Mouse (Mus musculus) heart, adult 2 months (tissue): ENCODE measurements around the gene Lsm12.

Experiments
- CTCF ChIP-seq: fragments of 200-600 bp; IDR thresholded peaks from 2 replicates; pipeline ENCODE4 v1.8.1; 2022; ENCODE audit warnings: antibody characterized with exemption, mild to moderate bottlenecking, moderate library complexity
- EP300 ChIP-seq: fragments of 200-500 bp; IDR thresholded peaks from 2 replicates; pipeline ENCODE4 v1.6.1; 2011; ENCODE audit warnings: low read depth, low read length, control low read depth; ENCODE audit not compliant: insufficient read depth
- POLR2A ChIP-seq: fragments of 200-500 bp; IDR thresholded peaks from 2 replicates; pipeline ENCODE4 v1.6.1; 2011; ENCODE audit warnings: mild to moderate bottlenecking, low read depth, low read length, control low read depth; ENCODE audit not compliant: insufficient read depth

- TF ChIP-seq CTCF: no peak
- TF ChIP-seq POLR2A: no peak
- TF ChIP-seq EP300: no peak
Measured at GRCm38 (mm10) chr11:102142355-102142754, 42.7 kb downstream of the Lsm12 start.
